Mouse (Mus musculus) bone marrow macrophage, adult 2 months (primary cell): ENCODE data around the gene Ash1l. TPM values are rescaled to one million over a fixed set of nuclear protein-coding genes. Genes with fewer than 3 reads are reported as not detected.

Experiments
- H3K27ac ChIP-seq: 2 replicates; pipeline ENCODE4 v1.5.1; 2012; ENCODE audit warnings: low read depth, low read length; ENCODE audit not compliant: insufficient read depth
- H3K4me1 ChIP-seq: 2 replicates; pipeline ENCODE4 v1.6.1; 2012; ENCODE audit warnings: low read length; ENCODE audit not compliant: control insufficient read depth, insufficient read depth
- H3K4me3 ChIP-seq: 2 replicates; pipeline ENCODE4 v1.5.1; 2012; ENCODE audit warnings: mild to moderate bottlenecking, low read length, moderate library complexity; ENCODE audit not compliant: insufficient read depth
- CTCF ChIP-seq: IDR thresholded peaks from 2 replicates; pipeline ENCODE4 v1.5.1; 2012; ENCODE audit warnings: low read depth, mild to moderate bottlenecking, low read length, moderate library complexity
- POLR2A ChIP-seq: IDR thresholded peaks from 2 replicates; pipeline ENCODE4 v1.6.1; 2012; ENCODE audit warnings: mild to moderate bottlenecking, low read depth, low read length, borderline replicate concordance
- polyA plus RNA-seq: library from polyadenylated mRNA; stranded (reverse); fragments of >200 nt; gene quantifications from 2 replicates; pipeline ENCODE4 v1.2.4, GENCODE M21; 2012; ENCODE audit not compliant: missing spikeins, insufficient read depth, insufficient read length

Gene Ash1l
- polyA plus RNA-seq, 1 experiment: 23.1 TPM

DNA sequence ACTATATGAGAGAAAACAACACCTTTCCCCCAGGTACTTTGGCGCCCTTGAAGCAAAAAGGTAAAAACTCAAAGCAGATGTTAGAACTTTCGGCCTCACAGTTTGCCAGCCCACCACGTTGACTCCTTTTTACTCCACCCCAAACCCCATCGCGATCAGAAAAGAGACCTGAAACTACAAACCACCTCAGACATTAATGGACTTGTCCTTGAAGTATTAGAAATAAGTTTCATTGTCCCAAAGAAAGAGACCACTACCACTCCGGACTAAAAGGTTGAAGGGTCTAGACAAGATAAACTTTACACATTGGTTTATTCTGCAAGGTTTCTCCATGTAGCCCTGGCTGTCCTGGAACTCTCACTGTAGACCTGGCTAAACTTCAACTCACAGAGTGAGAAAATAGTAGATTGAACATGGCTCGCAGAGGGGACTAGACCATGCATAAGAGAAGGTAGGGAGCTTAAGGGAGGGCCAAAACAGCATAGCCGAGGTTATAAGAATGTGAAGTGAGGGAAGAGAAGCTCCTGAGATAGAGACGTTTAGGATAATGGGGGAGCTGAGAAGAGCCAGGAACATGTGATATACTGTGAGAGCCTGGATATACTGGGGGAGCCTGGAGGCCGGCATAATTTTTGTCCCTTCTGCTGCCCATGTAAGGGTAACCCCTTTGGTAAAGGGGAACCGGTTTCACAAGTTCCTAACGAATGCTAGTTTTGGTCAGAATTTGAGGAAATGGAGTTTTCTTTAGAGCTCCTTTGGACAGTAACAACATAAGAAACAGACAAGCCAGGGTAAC, 152.3 kb downstream of the Ash1l start:
- H3K27ac ChIP-seq: peak overlapping the region; percentile 76
- peaks cover 39% of the 10 kb centered on the region for H3K4me1 ChIP-seq
- no peak for TF ChIP-seq POLR2A
- TF ChIP-seq CTCF: no peak
- peak overlapping the region; percentile 31; the same call in 1 of the 2 replicates for H3K4me3 ChIP-seq

DNA sequence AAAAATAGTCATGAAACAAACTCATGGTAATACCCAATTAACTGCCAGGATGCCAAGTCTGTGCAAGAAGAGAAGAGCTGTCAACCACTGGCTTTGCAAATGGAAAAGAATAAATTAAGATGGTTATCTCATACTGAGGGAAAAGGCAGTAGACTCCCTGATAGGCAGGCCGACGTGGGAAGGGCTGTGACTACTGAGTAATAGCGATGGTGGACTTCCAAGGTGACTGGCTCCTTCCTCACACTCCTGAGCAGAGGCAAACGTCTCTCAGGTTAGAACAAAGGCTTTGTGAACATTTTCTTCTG, 152.8 kb downstream of the Ash1l start:
- Histone ChIP-seq H3K4me3 (no peak overlapping the region), H3K4me1 (peaks cover 36% of the 10 kb centered on the region), H3K27ac (peak overlapping the region; percentile 76)
- TF ChIP-seq POLR2A: no peak
- no peak for TF ChIP-seq CTCF

DNA sequence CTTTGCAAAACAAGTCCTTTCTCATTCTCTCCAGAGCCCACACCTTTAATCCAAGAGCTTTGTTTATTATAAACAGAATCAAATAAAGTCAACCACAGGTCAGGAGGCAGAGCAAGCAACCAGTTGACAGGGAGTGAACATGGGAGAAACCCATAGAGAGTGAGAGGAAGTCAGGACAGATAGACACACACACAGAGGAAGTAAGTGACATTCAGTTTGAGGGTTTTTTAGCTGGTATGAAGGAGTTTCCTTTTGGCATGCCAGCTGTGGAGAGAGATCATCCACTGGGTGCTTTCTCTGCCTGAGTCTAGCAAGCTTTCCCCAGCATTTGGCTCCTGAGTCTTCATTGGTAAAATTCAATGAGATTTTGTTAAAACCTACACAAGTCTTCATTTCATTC, 156.5 kb downstream of the Ash1l start:
- no peak overlapping the region for H3K4me3 ChIP-seq
- TF ChIP-seq CTCF (no peak), POLR2A (no peak)

DNA sequence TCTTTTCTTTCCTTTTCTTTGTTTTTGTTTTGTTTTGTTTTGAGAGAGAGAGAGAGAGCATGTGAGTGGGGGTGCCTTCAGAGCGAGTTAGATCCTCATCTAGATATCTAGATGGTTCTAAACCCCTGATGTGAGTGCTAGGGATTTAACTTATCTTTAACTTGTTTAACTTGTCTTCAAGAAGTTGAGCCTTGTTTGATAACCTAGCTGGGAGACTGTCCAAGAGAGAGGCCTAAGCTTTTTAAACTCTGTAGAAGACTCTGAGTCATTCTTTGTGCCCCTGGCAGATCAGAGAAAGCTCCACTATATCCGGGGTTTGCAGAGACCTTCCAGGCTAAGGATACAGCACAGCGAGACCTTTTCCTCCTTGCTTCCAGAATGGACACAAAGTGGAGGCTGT, 157.1 kb downstream of the Ash1l start:
- TF ChIP-seq CTCF (no peak), POLR2A (no peak)
- peaks cover 28% of the 10 kb centered on the region for H3K4me1 ChIP-seq
- no peak overlapping the region for H3K4me3 ChIP-seq
- H3K27ac ChIP-seq: no peak overlapping the region

More for the DNA sequence above, 156.5 kb downstream of the Ash1l start:
- Histone ChIP-seq H3K27ac (no peak overlapping the region; the same call in 1 of the 2 replicates), H3K4me1 (peaks cover 31% of the 10 kb centered on the region)

DNA sequence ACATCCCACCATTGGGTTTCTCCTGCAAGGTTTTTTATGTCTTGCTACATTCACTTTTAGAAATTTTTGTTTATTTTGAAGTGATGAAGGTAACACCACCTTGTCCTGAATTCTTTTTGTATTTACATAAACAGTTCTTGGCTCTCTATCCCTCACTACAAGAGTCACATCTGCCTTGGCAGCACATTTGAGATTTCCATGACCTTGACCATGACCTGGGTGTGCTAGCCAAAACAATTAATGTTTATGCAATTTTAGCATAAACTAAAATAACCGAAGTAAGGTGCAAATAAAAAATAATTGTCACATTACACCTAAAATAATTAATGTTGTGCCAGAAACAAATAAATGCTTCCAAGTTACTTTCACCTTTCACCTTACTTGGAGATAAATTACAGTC, 157.7 kb downstream of the Ash1l start:
- TF ChIP-seq POLR2A (no peak), CTCF (no peak)
- H3K27ac ChIP-seq: no peak overlapping the region
- no peak overlapping the region for H3K4me3 ChIP-seq
- peaks cover 23% of the 10 kb centered on the region for H3K4me1 ChIP-seq

DNA sequence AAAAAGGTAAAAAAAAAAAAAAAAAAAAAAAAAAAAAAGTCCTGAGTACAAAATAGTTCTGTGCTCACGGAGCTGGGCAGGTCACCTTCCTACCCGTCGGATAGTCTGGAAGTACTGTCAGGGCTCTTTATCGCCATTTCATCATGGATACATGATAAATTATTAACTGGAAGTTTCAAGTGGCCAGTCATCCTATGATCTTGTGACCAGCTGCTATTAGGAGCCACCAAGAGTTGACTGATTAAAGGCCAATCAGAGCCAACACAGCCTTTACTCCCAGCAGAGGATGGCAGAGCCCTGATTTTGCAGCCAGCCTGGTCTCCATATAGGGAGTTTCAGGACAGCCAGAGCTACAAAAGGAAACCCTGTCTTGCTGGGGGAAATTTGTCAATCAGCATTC, 162.6 kb downstream of the Ash1l start:
- Histone ChIP-seq H3K27ac (no peak overlapping the region), H3K4me1 (no peaks in the 10 kb centered on the region), H3K4me3 (no peak overlapping the region)
- TF ChIP-seq CTCF (no peak), POLR2A (no peak)

DNA sequence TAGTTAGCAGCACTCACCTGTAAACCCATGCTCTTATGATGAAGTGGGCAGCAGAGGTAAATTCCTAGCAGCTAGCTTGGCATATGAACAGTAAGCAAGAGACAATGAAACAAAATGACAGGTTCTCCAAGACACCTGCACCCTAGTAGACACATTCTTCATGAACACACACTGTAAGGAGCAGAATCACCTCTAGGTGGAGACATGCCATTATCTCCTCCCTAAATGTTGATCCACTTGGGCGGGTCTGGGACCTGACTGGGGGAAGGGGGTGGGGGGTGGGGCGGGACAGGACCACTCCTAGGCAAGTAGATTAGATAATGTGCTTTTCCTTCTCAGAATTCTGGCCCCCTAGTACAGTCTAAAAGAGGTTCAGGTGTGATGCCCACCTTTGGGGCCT, 165.1 kb downstream of the Ash1l start:
- Histone ChIP-seq H3K4me3 (no peak overlapping the region), H3K27ac (no peak overlapping the region), H3K4me1 (no peaks in the 10 kb centered on the region)
- TF ChIP-seq POLR2A (no peak), CTCF (peak; percentile 22; the same call in 1 of the 2 replicates)

DNA sequence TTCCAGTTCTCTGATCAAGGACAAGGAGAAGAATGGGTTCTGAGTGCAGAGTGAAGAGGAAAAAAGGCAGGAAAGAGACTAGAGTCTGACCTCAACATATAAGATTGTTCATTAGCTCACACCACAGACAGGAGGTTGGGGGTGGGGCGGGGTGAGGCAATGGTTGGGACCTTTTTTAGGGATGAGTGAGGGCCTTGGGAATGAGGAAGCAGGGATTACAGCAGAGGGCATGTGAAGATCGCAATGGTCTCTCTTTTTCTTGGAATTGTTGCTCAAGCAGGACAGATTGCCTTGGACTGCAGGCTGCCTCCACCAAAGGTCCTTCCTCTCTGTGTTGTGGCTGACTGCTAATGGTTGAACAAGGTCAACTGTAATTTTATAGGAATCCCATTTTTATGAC, 172.9 kb downstream of the Ash1l start:
- Histone ChIP-seq H3K4me3 (no peak overlapping the region), H3K27ac (no peak overlapping the region), H3K4me1 (peaks cover 4% of the 10 kb centered on the region)
- TF ChIP-seq POLR2A: no peak

DNA sequence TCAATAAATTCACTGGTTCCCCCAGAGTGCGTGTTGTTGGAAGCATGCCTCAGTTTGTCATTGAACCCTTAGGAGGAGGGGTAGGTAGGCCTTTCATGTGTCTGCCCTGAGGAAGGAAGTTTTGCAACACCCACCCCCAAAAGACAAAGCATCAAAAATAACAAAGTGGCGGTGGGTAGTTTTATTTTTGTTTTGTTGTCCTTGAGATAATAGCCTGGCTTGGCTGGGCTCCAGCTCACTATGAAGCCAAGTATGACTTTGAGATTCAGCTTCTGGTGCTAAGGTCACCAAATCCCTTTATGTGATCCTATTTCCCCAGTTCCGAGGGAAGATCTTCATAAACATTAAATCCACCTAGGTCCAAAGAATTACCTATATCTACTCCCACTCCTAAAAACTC, 173.8 kb downstream of the Ash1l start:
- H3K4me3 ChIP-seq: no peak overlapping the region
- TF ChIP-seq CTCF (no peak), POLR2A (no peak)
- no peak overlapping the region for H3K27ac ChIP-seq
- H3K4me1 ChIP-seq: peaks cover 4% of the 10 kb centered on the region

DNA sequence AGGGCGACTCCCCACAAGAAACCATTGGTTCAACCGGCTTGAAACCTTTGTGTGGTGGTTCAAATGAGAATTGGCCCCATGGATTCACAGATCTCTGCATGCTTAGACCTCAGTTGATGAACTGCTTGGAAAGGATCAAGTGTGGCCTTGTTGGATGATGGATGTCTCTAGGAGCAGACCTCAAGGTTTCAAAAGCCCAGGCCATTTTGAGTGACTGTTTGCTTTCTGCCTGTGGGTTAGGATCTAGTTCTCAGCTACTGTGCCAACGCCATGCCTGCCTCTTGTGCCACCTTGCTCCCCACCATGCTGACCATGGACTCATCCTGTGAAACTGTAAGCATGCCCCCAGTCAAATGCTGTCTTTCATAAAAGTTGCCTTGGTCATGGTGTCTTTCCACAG, 175.6 kb downstream of the Ash1l start:
- Histone ChIP-seq H3K4me3 (no peak overlapping the region), H3K27ac (no peak overlapping the region)
- TF ChIP-seq CTCF: no peak
- TF ChIP-seq POLR2A: no peak

More for the DNA sequence above, 175.6 kb downstream of the Ash1l start:
- H3K4me1 ChIP-seq: peaks cover 6% of the 10 kb centered on the region

Other genes with a start within 250 kb of the Ash1l start
- gene Rit1, start 233.8 kb upstream of the Ash1l start, polyA plus RNA-seq: 100 and 110 TPM in 2 replicates
- 12.1 and 13.5 TPM in 2 replicates for gene Syt11, start 175.5 kb upstream of the Ash1l start, polyA plus RNA-seq
- gene Gon4l, start 115.4 kb upstream of the Ash1l start, polyA plus RNA-seq: 22.7 and 23.2 TPM in 2 replicates
- gene Msto1, start 36.6 kb upstream of the Ash1l start, polyA plus RNA-seq: 10.1 and 11.8 TPM in 2 replicates
- gene Dap3, start 559 bp downstream of the Ash1l start, polyA plus RNA-seq: 62.1 and 64.9 TPM in 2 replicates
- 22.0 and 28.2 TPM in 2 replicates for gene Rusc1, start 142.7 kb downstream of the Ash1l start, polyA plus RNA-seq
- not detected in 2 replicates for gene Gm43738, start 150.5 kb downstream of the Ash1l start, polyA plus RNA-seq
- gene Fdps, start 151.3 kb downstream of the Ash1l start, polyA plus RNA-seq: 37.5 and 42.2 TPM in 2 replicates
- gene Pklr, start 185.5 kb downstream of the Ash1l start, polyA plus RNA-seq: not detected in 2 replicates
- 0.47 TPM in 1 of 2 replicates, not detected in the other for gene Hcn3, start 209.6 kb downstream of the Ash1l start, polyA plus RNA-seq
- 52.5 and 61.4 TPM in 2 replicates for gene Clk2, start 214.2 kb downstream of the Ash1l start, polyA plus RNA-seq
- 76.5 and 77.9 TPM in 2 replicates for gene Scamp3, start 226.9 kb downstream of the Ash1l start, polyA plus RNA-seq
- gene Fam189b, start 232.5 kb downstream of the Ash1l start, polyA plus RNA-seq: 17.4 TPM in 2 replicates